Mouse (Mus musculus): ENCODE measurements around the gene Selenoi.

GRCm38 (mm10) chr5:30276361-30276760, 44.0 kb downstream of the Selenoi start:
- no peak for TF ChIP-seq CTCF (IDR thresholded peaks at IDR 0.05)
- no peak for TF ChIP-seq EP300 (IDR thresholded peaks at IDR 0.05; ENCODE audit: insufficient read depth, low read depth, low read length)
- no peak for TF ChIP-seq POLR2A (IDR thresholded peaks at IDR 0.05; ENCODE audit: insufficient read depth, low read depth, low read length)

All from heart, adult 2 months (tissue).